Mouse (Mus musculus): ENCODE measurements around the gene Fgb. TPM values are rescaled to one million over a fixed set of nuclear protein-coding genes. Genes with fewer than 3 reads are reported as not detected.

Fgb gene
- polyA plus RNA-seq, 1 experiment: not detected

- peaks cover 10% of the 10 kb centered on the region for H3K27me3 ChIP-seq (ENCODE audit: control insufficient read depth, insufficient read depth, insufficient read length)
- no peaks in the 10 kb centered on the region for H3K79me2 ChIP-seq (ENCODE audit: control insufficient read depth, insufficient read depth)
- TF ChIP-seq TCF3 (IDR thresholded peaks at IDR 0.05; ENCODE audit: insufficient read length, low read depth) (no peak), E2F4 (IDR thresholded peaks at IDR 0.05; ENCODE audit: insufficient read depth) (no peak), CEBPB (IDR thresholded peaks at IDR 0.05; ENCODE audit: insufficient read depth, poor library complexity, severe bottlenecking) (no peak), MYOG (IDR thresholded peaks at IDR 0.05; ENCODE audit: control insufficient read depth in 1 of 3, insufficient read depth in 1 of 3, insufficient read length in 2 of 3, low read depth in 2 of 3) (no peak), SRF (IDR thresholded peaks at IDR 0.05; ENCODE audit: control insufficient read depth, insufficient read length, low read depth) (no peak), POLR2A (IDR thresholded peaks at IDR 0.05; ENCODE audit: insufficient read length, low read depth) (no peak), USF1 (IDR thresholded peaks at IDR 0.05; ENCODE audit: low read depth) (no peak), MYOD1 (IDR thresholded peaks at IDR 0.05; ENCODE audit: control insufficient read depth in 1 of 3, insufficient read length in 2 of 3, low read depth in 2 of 3) (no peak), POLR2AphosphoS2 (IDR thresholded peaks at IDR 0.05; ENCODE audit: insufficient read length, low read depth) (no peak), TCF12 (IDR thresholded peaks at IDR 0.05; ENCODE audit: insufficient read depth, poor library complexity, severe bottlenecking) (no peak), REST (IDR thresholded peaks at IDR 0.05; ENCODE audit: insufficient read depth, insufficient read length) (no peak), MAX (IDR thresholded peaks at IDR 0.05; ENCODE audit: low read depth) (no peak)
- H3K4me2 ChIP-seq (ENCODE audit: low read depth): no peak overlapping the region
- H3K4me3 ChIP-seq: no peak overlapping the region
- no peaks in the 10 kb centered on the region for H3K36me3 ChIP-seq (ENCODE audit: control insufficient read depth, insufficient read depth)
- no peak overlapping the region for H3ac ChIP-seq (ENCODE audit: control insufficient read depth, insufficient read length)
Measured at GRCm38 (mm10) chr3:83016236-83016635, 33.4 kb downstream of the Fgb start.

GRCm38 (mm10) chr3:83013951-83014350 lies 35.7 kb downstream of the Fgb start:
- H3K79me2 ChIP-seq (ENCODE audit: control insufficient read depth, insufficient read depth): no peaks in the 10 kb centered on the region
- no peaks in the 10 kb centered on the region for H3K36me3 ChIP-seq (ENCODE audit: control insufficient read depth, insufficient read depth)
- TF ChIP-seq TCF3 (IDR thresholded peaks at IDR 0.05; ENCODE audit: insufficient read length, low read depth) (no peak), CEBPB (IDR thresholded peaks at IDR 0.05; ENCODE audit: insufficient read depth, poor library complexity, severe bottlenecking) (no peak), MYOG (IDR thresholded peaks at IDR 0.05; ENCODE audit: control insufficient read depth in 1 of 3, insufficient read depth in 1 of 3, insufficient read length in 2 of 3, low read depth in 2 of 3) (no peak), TCF12 (IDR thresholded peaks at IDR 0.05; ENCODE audit: insufficient read depth, poor library complexity, severe bottlenecking) (no peak), REST (IDR thresholded peaks at IDR 0.05; ENCODE audit: insufficient read depth, insufficient read length) (no peak), MAX (IDR thresholded peaks at IDR 0.05; ENCODE audit: low read depth) (no peak), POLR2A (IDR thresholded peaks at IDR 0.05; ENCODE audit: insufficient read length, low read depth) (no peak)
- H3ac ChIP-seq (ENCODE audit: control insufficient read depth, insufficient read length): no peak overlapping the region
- H3K4me2 ChIP-seq (ENCODE audit: low read depth): no peak overlapping the region
- H3K4me3 ChIP-seq: no peak overlapping the region
- peaks cover 26% of the 10 kb centered on the region for H3K27me3 ChIP-seq (ENCODE audit: control insufficient read depth, insufficient read depth, insufficient read length)

GRCm38 (mm10) chr3:83012636-83013035 lies 37.0 kb downstream of the Fgb start:
- H3K79me2 ChIP-seq (ENCODE audit: control insufficient read depth, insufficient read depth): no peaks in the 10 kb centered on the region
- H3ac ChIP-seq (ENCODE audit: control insufficient read depth, insufficient read length): no peak overlapping the region
- H3K27me3 ChIP-seq (ENCODE audit: control insufficient read depth, insufficient read depth, insufficient read length): peaks cover 26% of the 10 kb centered on the region
- no peak for TF ChIP-seq MAX (IDR thresholded peaks at IDR 0.05; ENCODE audit: low read depth)
- no peak for TF ChIP-seq REST (IDR thresholded peaks at IDR 0.05; ENCODE audit: insufficient read depth, insufficient read length)
- no peak overlapping the region for H3K4me3 ChIP-seq
- no peaks in the 10 kb centered on the region for H3K36me3 ChIP-seq (ENCODE audit: control insufficient read depth, insufficient read depth)
- H3K4me2 ChIP-seq (ENCODE audit: low read depth): no peak overlapping the region

GRCm38 (mm10) chr3:83011565-83011964 lies 38.1 kb downstream of the Fgb start:
- no peak overlapping the region for H3ac ChIP-seq (ENCODE audit: control insufficient read depth, insufficient read length)
- H3K79me2 ChIP-seq (ENCODE audit: control insufficient read depth, insufficient read depth): no peaks in the 10 kb centered on the region
- TF ChIP-seq POLR2A (IDR thresholded peaks at IDR 0.05; ENCODE audit: insufficient read length, low read depth) (no peak), POLR2AphosphoS2 (IDR thresholded peaks at IDR 0.05; ENCODE audit: insufficient read length, low read depth) (no peak), MYOG (IDR thresholded peaks at IDR 0.05; ENCODE audit: control insufficient read depth in 1 of 3, insufficient read depth in 1 of 3, insufficient read length in 2 of 3, low read depth in 2 of 3) (no peak), REST (IDR thresholded peaks at IDR 0.05; ENCODE audit: insufficient read depth, insufficient read length) (no peak), TCF12 (IDR thresholded peaks at IDR 0.05; ENCODE audit: insufficient read depth, poor library complexity, severe bottlenecking) (no peak), MYOD1 (IDR thresholded peaks at IDR 0.05; ENCODE audit: control insufficient read depth in 1 of 3, insufficient read length in 2 of 3, low read depth in 2 of 3) (no peak), MAX (IDR thresholded peaks at IDR 0.05; ENCODE audit: low read depth) (no peak), CEBPB (IDR thresholded peaks at IDR 0.05; ENCODE audit: insufficient read depth, poor library complexity, severe bottlenecking) (no peak), SRF (IDR thresholded peaks at IDR 0.05; ENCODE audit: control insufficient read depth, insufficient read length, low read depth) (no peak), TCF3 (IDR thresholded peaks at IDR 0.05; ENCODE audit: insufficient read length, low read depth) (no peak), E2F4 (IDR thresholded peaks at IDR 0.05; ENCODE audit: insufficient read depth) (no peak), USF1 (IDR thresholded peaks at IDR 0.05; ENCODE audit: low read depth) (no peak)
- H3K27me3 ChIP-seq (ENCODE audit: control insufficient read depth, insufficient read depth, insufficient read length): peaks cover 25% of the 10 kb centered on the region
- no peaks in the 10 kb centered on the region for H3K36me3 ChIP-seq (ENCODE audit: control insufficient read depth, insufficient read depth)
- no peak overlapping the region for H3K4me2 ChIP-seq (ENCODE audit: low read depth)
- H3K4me3 ChIP-seq: no peak overlapping the region

- Histone ChIP-seq H3K36me3 (ENCODE audit: control insufficient read depth, insufficient read depth) (no peaks in the 10 kb centered on the region), H3K79me2 (ENCODE audit: control insufficient read depth, insufficient read depth) (no peaks in the 10 kb centered on the region), H3ac (ENCODE audit: control insufficient read depth, insufficient read length) (no peak overlapping the region), H3K27me3 (ENCODE audit: control insufficient read depth, insufficient read depth, insufficient read length) (peaks cover 21% of the 10 kb centered on the region), H3K4me3 (no peak overlapping the region), H3K4me2 (ENCODE audit: low read depth) (no peak overlapping the region)
- TF ChIP-seq USF1 (IDR thresholded peaks at IDR 0.05; ENCODE audit: low read depth) (no peak), POLR2A (IDR thresholded peaks at IDR 0.05; ENCODE audit: insufficient read length, low read depth) (no peak), REST (IDR thresholded peaks at IDR 0.05; ENCODE audit: insufficient read depth, insufficient read length) (no peak), TCF12 (IDR thresholded peaks at IDR 0.05; ENCODE audit: insufficient read depth, poor library complexity, severe bottlenecking) (no peak), POLR2AphosphoS2 (IDR thresholded peaks at IDR 0.05; ENCODE audit: insufficient read length, low read depth) (no peak), MYOG (IDR thresholded peaks at IDR 0.05; ENCODE audit: control insufficient read depth in 1 of 3, insufficient read depth in 1 of 3, insufficient read length in 2 of 3, low read depth in 2 of 3) (no peak), E2F4 (IDR thresholded peaks at IDR 0.05; ENCODE audit: insufficient read depth) (no peak), CEBPB (IDR thresholded peaks at IDR 0.05; ENCODE audit: insufficient read depth, poor library complexity, severe bottlenecking) (no peak), SRF (IDR thresholded peaks at IDR 0.05; ENCODE audit: control insufficient read depth, insufficient read length, low read depth) (no peak), MYOD1 (IDR thresholded peaks at IDR 0.05; ENCODE audit: control insufficient read depth in 1 of 3, insufficient read length in 2 of 3, low read depth in 2 of 3) (no peak), MAX (IDR thresholded peaks at IDR 0.05; ENCODE audit: low read depth) (no peak), TCF3 (IDR thresholded peaks at IDR 0.05; ENCODE audit: insufficient read length, low read depth) (no peak)
Measured at GRCm38 (mm10) chr3:83011136-83011535, 38.5 kb downstream of the Fgb start.
